Mouse (Mus musculus) CH12.LX (cell line): Measurements from ENCODE around the gene Nim1k.
"Not testable (repeated sequence)": the region's sequence is repeated elsewhere in the genome, so short reads cannot be mapped to it uniquely, and the experiment has no call there.

Source experiments
- POLR2A ChIP-seq: IDR thresholded peaks from 2 replicates; pipeline ENCODE4 v1.6.1; 2011; ENCODE audit warnings: low read depth, mild to moderate bottlenecking, improper control_type of control experiment, low read length
- TCF12 ChIP-seq: IDR thresholded peaks from 2 replicates; pipeline ENCODE4 v1.6.1; 2014; ENCODE audit warnings: low read depth, mild to moderate bottlenecking, inconsistent platforms, low read length, improper control_type of control experiment

DNA sequence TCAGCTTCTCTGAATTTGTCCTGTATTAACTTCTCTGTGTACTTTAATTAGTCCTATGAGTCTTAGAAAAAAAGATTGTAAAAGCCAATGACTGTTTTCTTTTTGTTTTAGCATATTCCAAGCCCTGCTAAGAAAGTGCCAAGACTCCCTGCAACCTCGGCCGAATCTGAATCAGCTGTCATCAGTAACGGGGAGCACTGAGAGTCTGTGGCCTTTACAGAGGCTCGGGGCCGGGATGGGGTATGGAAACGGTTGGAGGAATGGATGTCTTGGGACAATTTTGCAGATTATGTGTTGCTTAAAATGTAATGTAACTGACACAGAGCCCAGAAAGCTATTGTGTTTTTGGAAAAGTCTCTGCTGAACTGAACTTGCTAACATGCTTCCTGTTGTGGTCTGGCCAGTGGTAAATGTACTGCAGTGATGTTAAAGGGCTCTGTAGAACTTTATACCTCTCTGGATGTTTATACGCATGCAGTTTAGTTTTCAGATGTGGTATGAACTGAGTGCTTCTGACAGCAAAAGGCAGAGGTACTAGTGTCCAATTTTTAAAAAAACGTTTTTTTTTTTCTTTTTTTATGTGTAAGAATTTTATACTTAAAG lies 49.3 kb downstream of the Nim1k start:
- TF ChIP-seq TCF12, POLR2A: not testable (repeated sequence)
